ENCODE assay signal across 28 mouse cellular contexts in the genomic region with DNA sequence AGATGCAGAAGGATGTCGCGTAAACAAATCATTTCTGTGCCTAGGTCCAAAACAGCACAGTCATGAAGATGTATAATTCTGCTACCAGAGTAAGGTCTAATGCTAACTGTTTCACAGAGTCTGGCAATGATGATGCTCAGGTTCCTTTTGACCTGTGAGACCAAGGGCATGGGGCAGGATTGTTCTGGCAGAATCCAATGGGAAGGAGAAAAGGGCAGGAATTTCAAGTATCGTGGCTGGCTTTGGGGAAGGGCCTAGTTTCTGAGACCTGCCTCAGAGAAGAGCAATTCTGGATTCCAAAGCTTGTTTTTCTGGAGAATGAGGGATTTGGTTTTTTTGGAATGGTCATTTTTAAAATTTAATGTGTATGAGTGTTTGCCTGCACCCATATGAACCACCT. TPM values are rescaled to one million over a fixed set of nuclear protein-coding genes. Genes with fewer than 3 reads are reported as not detected.
DNase-seq lines count a peak whose midpoint lies in the region; ATAC-seq and TF ChIP-seq lines count a peak whose summit lies in the region.
"Had no signal": no experiment of that assay in that cellular context is flagged by ENCODE, and none has a peak within 500 bp of the region (broad histone marks: within the 10 kb centered on the region; RNA-seq: fewer than 3 reads in every experiment).

No protein-coding gene starts in this region.

- H3K79me2 ChIP-seq in liver, adult 2 months (ENCODE audit: control insufficient read depth, insufficient read depth, low read length), result no peaks in the 10 kb centered on the region

- no peaks in the 10 kb centered on the region for H3K9me3 ChIP-seq in kidney, embryonic 15.5 days (replicated peaks)
- H3K9me3 ChIP-seq in kidney, postnatal 0 days (replicated peaks; ENCODE audit: low read length), result no peaks in the 10 kb centered on the region
- H3K9me3 ChIP-seq in kidney, embryonic 16.5 days (ENCODE audit: low read length), result no peaks in the 10 kb centered on the region
- no peaks in the 10 kb centered on the region for H3K9me3 ChIP-seq in liver, postnatal 0 days (ENCODE audit: low read length)
- H3K9me3 ChIP-seq: forebrain, embryonic 13.5 days; G1E; hindbrain, embryonic 13.5 days had no signal

- no peak overlapping the region for H3K9ac ChIP-seq in kidney, embryonic 15.5 days
- H3K9ac ChIP-seq in kidney, postnatal 0 days (ENCODE audit: low read depth, low read length), result no peak overlapping the region
- H3K9ac ChIP-seq in kidney, embryonic 16.5 days (replicated peaks; ENCODE audit: low read length), result no peak overlapping the region
- no peak overlapping the region for H3K9ac ChIP-seq in liver, adult 2 months (ENCODE audit: low read depth, low read length)
- no peak overlapping the region for H3K9ac ChIP-seq in liver, postnatal 0 days (replicated peaks)
- H3K9ac ChIP-seq: forebrain, embryonic 13.5 days; hindbrain, embryonic 13.5 days had no signal

- no peaks in the 10 kb centered on the region for H3K36me3 ChIP-seq in kidney, embryonic 15.5 days
- H3K36me3 ChIP-seq in kidney, postnatal 0 days (ENCODE audit: insufficient read depth, low read length), result no peaks in the 10 kb centered on the region
- no peaks in the 10 kb centered on the region for H3K36me3 ChIP-seq in kidney, embryonic 16.5 days (ENCODE audit: insufficient read depth, low read length)
- no peaks in the 10 kb centered on the region for H3K36me3 ChIP-seq in liver, adult 2 months (ENCODE audit: control insufficient read depth, insufficient read depth, low read length)
- no peaks in the 10 kb centered on the region for H3K36me3 ChIP-seq in liver, postnatal 0 days (replicated peaks; ENCODE audit: insufficient read depth, low read length)
- H3K36me3 ChIP-seq: forebrain, embryonic 10.5 days; hindbrain, embryonic 10.5 days; hindbrain, embryonic 13.5 days had no signal

- no peak overlapping the region for H3K4me2 ChIP-seq in kidney, embryonic 15.5 days
- no peak overlapping the region for H3K4me2 ChIP-seq in kidney, postnatal 0 days (ENCODE audit: low read length)
- H3K4me2 ChIP-seq in kidney, embryonic 16.5 days (replicated peaks; ENCODE audit: low read depth, low read length), result no peak overlapping the region
- no peak overlapping the region for H3K4me2 ChIP-seq in liver, postnatal 0 days (ENCODE audit: low read depth, low read length)
- H3K4me2 ChIP-seq: forebrain, embryonic 13.5 days; heart, embryonic 11.5 days; hindbrain, embryonic 13.5 days had no signal

- DNase-seq in kidney, adult 11 months, result peak; percentile 43
- DNase-seq in kidney, postnatal 0 days (ENCODE audit: low spot score), result no peak
- DNase-seq in liver, adult 2 months (ENCODE audit: extremely low read depth, low read depth, low spot score), result peak; percentile 14
- DNase-seq in liver, postnatal 0 days, result no peak
- DNase-seq: adrenal gland, postnatal 10 days; adrenal gland, postnatal 36 days; B cell, adult 2 months; cerebellum, adult 18-20 months; cerebellum, adult 9-10 months; cerebellum, postnatal 14 days; gastrocnemius, postnatal 10 days; gastrocnemius, postnatal 36 days had no signal

- H3K4me3 ChIP-seq in kidney, embryonic 15.5 days (replicated peaks), result no peak overlapping the region
- H3K4me3 ChIP-seq in kidney, postnatal 0 days (replicated peaks; ENCODE audit: low read depth, low read length), result no peak overlapping the region
- no peak overlapping the region for H3K4me3 ChIP-seq in kidney, embryonic 16.5 days (ENCODE audit: low read length)
- H3K4me3 ChIP-seq in liver, adult 2 months (ENCODE audit: insufficient read depth, low read depth, low read length), result no peak overlapping the region
- H3K4me3 ChIP-seq in liver, postnatal 0 days (ENCODE audit: low read depth, low read length), result no peak overlapping the region
- H3K4me3 ChIP-seq: forebrain, embryonic 10.5 days; forebrain, embryonic 13.5 days; hindbrain, embryonic 10.5 days; hindbrain, embryonic 13.5 days had no signal

- H3K27me3 ChIP-seq in kidney, embryonic 15.5 days, result no peaks in the 10 kb centered on the region
- no peaks in the 10 kb centered on the region for H3K27me3 ChIP-seq in kidney, postnatal 0 days (ENCODE audit: insufficient read depth, low read length)
- no peaks in the 10 kb centered on the region for H3K27me3 ChIP-seq in kidney, embryonic 16.5 days (ENCODE audit: insufficient read depth, low read length)
- no peaks in the 10 kb centered on the region for H3K27me3 ChIP-seq in liver, adult 2 months (ENCODE audit: control insufficient read depth, insufficient read depth, low read length)
- H3K27me3 ChIP-seq in liver, postnatal 0 days (ENCODE audit: insufficient read depth, low read length), result no peaks in the 10 kb centered on the region
- H3K27me3 ChIP-seq: CH12.LX; forebrain, embryonic 13.5 days; hindbrain, embryonic 13.5 days; Patski had no signal

- no peak overlapping the region for H3K27ac ChIP-seq in kidney, embryonic 15.5 days
- H3K27ac ChIP-seq in kidney, postnatal 0 days, result peak overlapping the region; percentile 38; the same call in 1 of the 2 replicates
- H3K27ac ChIP-seq in kidney, embryonic 16.5 days (ENCODE audit: low read length), result no peak overlapping the region
- H3K27ac ChIP-seq in liver, adult 2 months (replicated peaks; ENCODE audit: insufficient read depth, low read depth, low read length), result no peak overlapping the region
- no peak overlapping the region for H3K27ac ChIP-seq in liver, postnatal 0 days (ENCODE audit: low read depth)
- H3K27ac ChIP-seq: forebrain, embryonic 10.5 days; forebrain, embryonic 13.5 days; hindbrain, embryonic 10.5 days; hindbrain, embryonic 13.5 days had no signal

- no peak for TF ChIP-seq CTCF in kidney, postnatal 0 days (IDR thresholded peaks at IDR 0.05; ENCODE audit: low read depth)
- TF ChIP-seq CTCF in liver, adult 2 months (IDR thresholded peaks at IDR 0.05; ENCODE audit: low read depth, low read length), result no peak
- TF ChIP-seq CTCF in liver, postnatal 0 days (IDR thresholded peaks at IDR 0.05; ENCODE audit: low read depth), result no peak

- no peak for ATAC-seq in kidney, embryonic 15.5 days (replicated peaks; ENCODE audit: low FRiP score)
- ATAC-seq in kidney, postnatal 0 days (replicated peaks; ENCODE audit: low FRiP score, low read depth), result no peak
- no peak for ATAC-seq in kidney, embryonic 16.5 days (ENCODE audit: low FRiP score, low TSS enrichment)
- ATAC-seq in liver, postnatal 0 days, result no peak
- ATAC-seq in megakaryocyte progenitor cell, adult 5-6 weeks (replicated peaks; ENCODE audit: poor library complexity), result no peak
- ATAC-seq: forebrain, embryonic 13.5 days; forebrain, embryonic 16.5 days had no signal

- TF ChIP-seq POLR2A in liver, adult 2 months (IDR thresholded peaks at IDR 0.05; ENCODE audit: extremely low read depth, insufficient read depth, low read length), result no peak

- no peak for TF ChIP-seq EP300 in liver, postnatal 0 days (IDR thresholded peaks at IDR 0.05; ENCODE audit: low read depth)

- 95% methylated on average over 3 of the region's 3 CpGs for WGBS in kidney, embryonic 15.5 days
- WGBS in kidney, postnatal 0 days, result 90% methylated on average over 3 of the region's 3 CpGs
- 93% methylated on average over 3 of the region's 3 CpGs for WGBS in kidney, embryonic 16.5 days
- WGBS in liver, adult 2 months, result 83% methylated on average over 3 of the region's 3 CpGs
- 86% methylated on average over 3 of the region's 3 CpGs for WGBS in liver, postnatal 0 days (ENCODE audit: insufficient replicate concordance)

- no peaks in the 10 kb centered on the region for H3K4me1 ChIP-seq in kidney, embryonic 15.5 days
- no peaks in the 10 kb centered on the region for H3K4me1 ChIP-seq in kidney, postnatal 0 days (replicated peaks; ENCODE audit: insufficient read depth, low read length)
- H3K4me1 ChIP-seq in kidney, embryonic 16.5 days (ENCODE audit: insufficient read depth, low read length), result no peaks in the 10 kb centered on the region
- H3K4me1 ChIP-seq in liver, adult 2 months (ENCODE audit: control insufficient read depth, insufficient read depth, low read length), result no peaks in the 10 kb centered on the region
- H3K4me1 ChIP-seq in liver, postnatal 0 days (ENCODE audit: insufficient read depth), result no peaks in the 10 kb centered on the region
- H3K4me1 ChIP-seq: forebrain, embryonic 10.5 days; forebrain, embryonic 13.5 days; hindbrain, embryonic 10.5 days; hindbrain, embryonic 13.5 days had no signal

RNA-seq across cellular contexts. Expression of a gene that starts 4.8 kb away (rescaled TPM):
- 0.05 and 0.13 TPM in 2 replicates for polyA plus RNA-seq in kidney, embryonic 15.5 days (2015; fragmentation: Nextera tagmentation; extraction: Ambion mirVana)
- 0.08 and 0.13 TPM in 2 replicates for polyA plus RNA-seq in kidney, postnatal 0 days (2015; fragmentation: Nextera tagmentation; extraction: Ambion mirVana)
- 0.12 and 0.15 TPM in 2 replicates for polyA plus RNA-seq in kidney, embryonic 16.5 days (2015; fragmentation: Nextera tagmentation; extraction: Ambion mirVana)
- 0.18 and 0.20 TPM in 2 replicates for total RNA-seq in liver, adult 2 months (2014; rRNA removed)
- not detected in 2 replicates for polyA plus RNA-seq in liver, adult 2 months (2012; rRNA removed)
- not detected in 2 replicates for polyA plus RNA-seq in liver, postnatal 0 days (2015; fragmentation: Nextera tagmentation; extraction: Ambion mirVana)
- total RNA-seq in megakaryocyte progenitor cell, adult 5-6 weeks (2015), result 0.12 and 0.22 TPM in 2 replicates
- total RNA-seq in megakaryocyte progenitor cell, adult 5-6 weeks (2017), result 0.27 and 0.67 TPM in 2 replicates
- total RNA-seq: granulocyte monocyte progenitor cell, adult 5-6 weeks had no signal
- polyA plus RNA-seq: embryonic facial prominence, embryonic 11.5 days; embryonic facial prominence, embryonic 14.5 days; G1E; heart, embryonic 11.5 days; heart, embryonic 14.5 days had no signal

Comparison
In these comparisons a context has a peak if more than half of its experiments do, and no peak if none do; other contexts are left out.
1. DNase-seq: peak in kidney, adult 11 months (single experiment) and liver, adult 2 months (single experiment); none in kidney, postnatal 0 days (single experiment) and liver, postnatal 0 days (single experiment).